Mouse (Mus musculus) myocyte (in vitro differentiated cells): ENCODE measurements around the gene Tomt.

Experiments
- MYOG ChIP-seq, 3 experiments: IDR thresholded peaks; one replicate each; pipeline ENCODE4 v1.6.1; 2011; ENCODE audit warnings: control low read depth in 2 of 3, low read depth in 2 of 3, mild to moderate bottlenecking in 2 of 3; ENCODE audit not compliant: insufficient read length in 2 of 3, control insufficient read depth in 1 of 3, insufficient read depth in 1 of 3
- POLR2A ChIP-seq: IDR thresholded peaks from one replicate; pipeline ENCODE4 v1.6.1; 2011; ENCODE audit warnings: low read depth, mild to moderate bottlenecking, control low read depth, moderate library complexity; ENCODE audit not compliant: insufficient read length
- USF1 ChIP-seq: IDR thresholded peaks from one replicate; pipeline ENCODE4 v1.6.1; 2011; ENCODE audit warnings: low read depth, mild to moderate bottlenecking, control low read depth, moderate library complexity

GRCm38 (mm10) chr7:101880855-101881254 is 25.3 kb downstream of the Tomt start:
- no peak for TF ChIP-seq USF1
- TF ChIP-seq POLR2A: no peak
- no peak for TF ChIP-seq MYOG (IDR thresholded peaks at IDR 0.05; ENCODE audit: control insufficient read depth in 1 of 3, insufficient read depth in 1 of 3, insufficient read length in 2 of 3, low read depth in 2 of 3)
